Mouse (Mus musculus): ENCODE results near the gene Col7a1. TPM values are rescaled to one million over a fixed set of nuclear protein-coding genes. Genes with fewer than 3 reads are reported as not detected.

Gene Col7a1
- polyA plus RNA-seq, 1 experiment from 2014 or later: 2.7 TPM

- 83% methylated on average over 4 of the region's 4 CpGs for WGBS
- peaks cover 20% of the 10 kb centered on the region for H3K4me1 ChIP-seq
- no peak overlapping the region for H3K27ac ChIP-seq
- no peaks in the 10 kb centered on the region for H3K9me3 ChIP-seq
- no peaks in the 10 kb centered on the region for H3K27me3 ChIP-seq (replicated peaks)
- H3K4me3 ChIP-seq: no peak overlapping the region
- H3K4me2 ChIP-seq: no peak overlapping the region
- ATAC-seq (replicated peaks): no peak
- no peak overlapping the region for H3K9ac ChIP-seq
- H3K36me3 ChIP-seq (replicated peaks): no peaks in the 10 kb centered on the region
These were observed 36.5 kb downstream of the Col7a1 start for GRCm38 (mm10) chr9:108989802-108990461.

GRCm38 (mm10) chr9:108990462-108990820 lies 37.1 kb downstream of the Col7a1 start:
- Histone ChIP-seq H3K27me3 (replicated peaks) (no peaks in the 10 kb centered on the region), H3K9me3 (no peaks in the 10 kb centered on the region), H3K27ac (no peak overlapping the region), H3K9ac (no peak overlapping the region), H3K4me3 (no peak overlapping the region), H3K4me2 (no peak overlapping the region), H3K4me1 (peaks cover 20% of the 10 kb centered on the region), H3K36me3 (replicated peaks) (no peaks in the 10 kb centered on the region)
- ATAC-seq (replicated peaks): no peak
- WGBS: 77% methylated on average over 7 of the region's 7 CpGs

GRCm38 (mm10) chr9:108991428-108992084 lies 38.2 kb downstream of the Col7a1 start, which contains the start of gene Pfkfb4:
Pfkfb4 (plus strand) TSS chr9:108991778.
- Histone ChIP-seq H3K4me3 (peak within 1 kb of the TSS; percentile 60), H3K4me1 (peaks cover 25% of the 10 kb centered on the region), H3K4me2 (peak within 1 kb of the TSS; percentile 73), H3K9me3 (no peaks in the 10 kb centered on the region), H3K9ac (peak within 1 kb of the TSS; percentile 66), H3K27me3 (replicated peaks) (no peaks in the 10 kb centered on the region), H3K27ac (peak within 1 kb of the TSS; percentile 81), H3K36me3 (replicated peaks) (no peaks in the 10 kb centered on the region)
- 1% methylated on average over 31 of the region's 31 CpGs for WGBS
- peak; percentile 95 for ATAC-seq (replicated peaks)

GRCm38 (mm10) chr9:108992085-108992469 lies 38.7 kb downstream of the Col7a1 start:
- Histone ChIP-seq H3K4me1 (peaks cover 25% of the 10 kb centered on the region), H3K27ac (peak overlapping the region; percentile 81), H3K27me3 (replicated peaks) (no peaks in the 10 kb centered on the region), H3K9ac (peak overlapping the region; percentile 66), H3K9me3 (no peaks in the 10 kb centered on the region), H3K4me3 (peak overlapping the region; percentile 60), H3K36me3 (replicated peaks) (no peaks in the 10 kb centered on the region), H3K4me2 (peak overlapping the region; percentile 73)
- WGBS: 7% methylated on average over 18 of the region's 18 CpGs
- peak; percentile 55; the same call in 1 of the 2 replicates for ATAC-seq (replicated peaks)

GRCm38 (mm10) chr9:108992620-108993361 lies 39.4 kb downstream of the Col7a1 start:
- H3K4me3 ChIP-seq: peak overlapping the region; percentile 60
- peaks cover 25% of the 10 kb centered on the region for H3K4me1 ChIP-seq
- no peak overlapping the region for H3K27ac ChIP-seq
- H3K4me2 ChIP-seq: peak overlapping the region; percentile 73
- no peak overlapping the region for H3K9ac ChIP-seq
- H3K9me3 ChIP-seq: no peaks in the 10 kb centered on the region
- no peak for ATAC-seq (replicated peaks)
- WGBS: 81% methylated on average over 9 of the region's 9 CpGs
- no peaks in the 10 kb centered on the region for H3K27me3 ChIP-seq (replicated peaks)
- no peaks in the 10 kb centered on the region for H3K36me3 ChIP-seq (replicated peaks)

- Histone ChIP-seq H3K27ac (no peak overlapping the region), H3K27me3 (replicated peaks) (no peaks in the 10 kb centered on the region), H3K9me3 (no peaks in the 10 kb centered on the region), H3K4me1 (peaks cover 22% of the 10 kb centered on the region), H3K4me3 (no peak overlapping the region), H3K36me3 (replicated peaks) (no peaks in the 10 kb centered on the region), H3K4me2 (no peak overlapping the region), H3K9ac (no peak overlapping the region)
- ATAC-seq (replicated peaks): no peak
- 82% methylated on average over 9 of the region's 9 CpGs for WGBS
These were observed 43.0 kb downstream of the Col7a1 start for GRCm38 (mm10) chr9:108996411-108996810.

GRCm38 (mm10) chr9:108998287-108999166 lies 45.1 kb downstream of the Col7a1 start:
- 79% methylated on average over 19 of the region's 19 CpGs for WGBS
- peak overlapping the region; percentile 30; the same call in 1 of the 2 replicates for H3K27ac ChIP-seq
- no peaks in the 10 kb centered on the region for H3K36me3 ChIP-seq (replicated peaks)
- H3K4me1 ChIP-seq: peaks cover 11% of the 10 kb centered on the region; the same call in 1 of the 2 replicates
- H3K27me3 ChIP-seq (replicated peaks): no peaks in the 10 kb centered on the region
- no peak for ATAC-seq (replicated peaks)
- H3K4me3 ChIP-seq: no peak overlapping the region
- H3K4me2 ChIP-seq: no peak overlapping the region
- H3K9ac ChIP-seq: no peak overlapping the region
- H3K9me3 ChIP-seq: no peaks in the 10 kb centered on the region

- H3K4me2 ChIP-seq: no peak overlapping the region
- 78% methylated on average over 4 of the region's 4 CpGs for WGBS
These were observed 45.8 kb downstream of the Col7a1 start for GRCm38 (mm10) chr9:108999167-108999526.

GRCm38 (mm10) chr9:109000726-109001125 lies 47.3 kb downstream of the Col7a1 start:
- WGBS: 14% methylated on average over 3 of the region's 3 CpGs
- H3K27ac ChIP-seq: no peak overlapping the region
- H3K9ac ChIP-seq: no peak overlapping the region
- no peak overlapping the region for H3K4me3 ChIP-seq
- ATAC-seq (replicated peaks): 0 out of 2 replicates have a peak, but pooled peaks have one; percentile 25
- H3K27me3 ChIP-seq (replicated peaks): no peaks in the 10 kb centered on the region
- H3K9me3 ChIP-seq: no peaks in the 10 kb centered on the region
- no peaks in the 10 kb centered on the region for H3K36me3 ChIP-seq (replicated peaks)
- H3K4me1 ChIP-seq: peaks cover 8% of the 10 kb centered on the region; the same call in 1 of the 2 replicates
- H3K4me2 ChIP-seq: no peak overlapping the region

More at GRCm38 (mm10) chr9:108999167-108999526, 45.8 kb downstream of the Col7a1 start:
- Histone ChIP-seq H3K4me1 (peaks cover 11% of the 10 kb centered on the region; the same call in 1 of the 2 replicates), H3K9ac (no peak overlapping the region), H3K4me3 (no peak overlapping the region), H3K36me3 (replicated peaks) (no peaks in the 10 kb centered on the region), H3K27me3 (replicated peaks) (no peaks in the 10 kb centered on the region), H3K27ac (no peak overlapping the region), H3K9me3 (no peaks in the 10 kb centered on the region)
- no peak for ATAC-seq (replicated peaks)

GRCm38 (mm10) chr9:109003201-109003600 lies 49.8 kb downstream of the Col7a1 start:
- no peak overlapping the region for H3K4me2 ChIP-seq

GRCm38 (mm10) chr9:109007025-109007780 lies 53.8 kb downstream of the Col7a1 start:
- ATAC-seq (replicated peaks): no peak

More at GRCm38 (mm10) chr9:109003201-109003600, 49.8 kb downstream of the Col7a1 start:
- Histone ChIP-seq H3K27ac (no peak overlapping the region), H3K4me3 (no peak overlapping the region), H3K9ac (no peak overlapping the region), H3K9me3 (no peaks in the 10 kb centered on the region), H3K36me3 (replicated peaks) (0 out of 2 replicates have a peak, but pooled peaks cover 5% of the 10 kb centered on the region), H3K27me3 (replicated peaks) (no peaks in the 10 kb centered on the region), H3K4me1 (peaks cover 3% of the 10 kb centered on the region; the same call in 1 of the 2 replicates)
- WGBS: 47% methylated on average over 2 of the region's 2 CpGs
- ATAC-seq (replicated peaks): no peak

More at GRCm38 (mm10) chr9:109007025-109007780, 53.8 kb downstream of the Col7a1 start:
- no peak overlapping the region for H3K4me2 ChIP-seq
- no peak overlapping the region for H3K27ac ChIP-seq
- H3K4me1 ChIP-seq: no peaks in the 10 kb centered on the region
- H3K36me3 ChIP-seq (replicated peaks): peaks cover 13% of the 10 kb centered on the region; the same call in 1 of the 2 replicates
- H3K27me3 ChIP-seq (replicated peaks): no peaks in the 10 kb centered on the region
- no peak overlapping the region for H3K4me3 ChIP-seq
- H3K9me3 ChIP-seq: no peaks in the 10 kb centered on the region
- no peak overlapping the region for H3K9ac ChIP-seq
- WGBS: 88% methylated on average over 21 of the region's 21 CpGs

Measured in midbrain, embryonic 15.5 days (tissue).